Mouse (Mus musculus) MEL (cell line): Measurements from ENCODE around the gene Myh9. TPM values are rescaled to one million over a fixed set of nuclear protein-coding genes. Genes with fewer than 3 reads are reported as not detected.

ENCODE experiments used
- DNase-seq: peaks from one replicate; pipeline ENCODE4 v3.0.0; 2011; ENCODE audit warnings: low read depth, low spot score
- H3K27ac ChIP-seq: 2 replicates; pipeline ENCODE4 v1.5.1; 2012; ENCODE audit warnings: low read depth, mild to moderate bottlenecking, control low read depth, low read length, moderate library complexity; ENCODE audit not compliant: control insufficient read depth
- H3K27me3 ChIP-seq, 2 experiments: fragments of 150-350 bp in 1 of 2; sonication (generic) in 1 of 2; 2 replicates each; pipeline ENCODE4 v1.6.1; 2012; ENCODE audit warnings: low read length in 2 of 2, mild to moderate bottlenecking in 2 of 2, improper control_type of control experiment in 1 of 2, moderate library complexity in 1 of 2; ENCODE audit not compliant: insufficient read depth in 2 of 2, control insufficient read depth in 1 of 2
- H3K36me3 ChIP-seq, 2 experiments: 2 replicates each; pipeline ENCODE4 v1.6.1; 2012 to 2014; ENCODE audit warnings: low read length in 2 of 2, improper control_type of control experiment in 1 of 2, inconsistent platforms in 1 of 2, mild to moderate bottlenecking in 1 of 2; ENCODE audit not compliant: insufficient read depth in 2 of 2, control insufficient read depth in 1 of 2
- H3K4me1 ChIP-seq, 2 experiments: fragments of 150-350 bp in 1 of 2; sonication (generic) in 1 of 2; 2 replicates each; pipeline ENCODE4 v1.6.1; 2012; ENCODE audit warnings: low read length in 2 of 2, improper control_type of control experiment in 1 of 2, mild to moderate bottlenecking in 1 of 2; ENCODE audit not compliant: insufficient read depth in 2 of 2, control insufficient read depth in 1 of 2
- H3K4me3 ChIP-seq, 2 experiments: fragments of 150-350 bp in 1 of 2; sonication (generic) in 1 of 2; 2 replicates each; pipeline ENCODE4 v1.5.1; 2012; ENCODE audit warnings: low read depth in 2 of 2, low read length in 2 of 2, mild to moderate bottlenecking in 2 of 2, moderate library complexity in 2 of 2, control low read depth in 1 of 2, improper control_type of control experiment in 1 of 2; ENCODE audit not compliant: control insufficient read depth in 1 of 2, insufficient read depth in 1 of 2
- H3K79me2 ChIP-seq: 2 replicates; pipeline ENCODE4 v1.6.1; 2012; ENCODE audit warnings: mild to moderate bottlenecking, low read length, moderate library complexity; ENCODE audit not compliant: control insufficient read depth, poor library complexity, insufficient read depth
- H3K9ac ChIP-seq: 2 replicates; pipeline ENCODE4 v1.6.1; 2012; ENCODE audit warnings: low read depth, mild to moderate bottlenecking, control low read depth, low read length, moderate library complexity; ENCODE audit not compliant: control insufficient read depth, poor library complexity, severe bottlenecking
- H3K9me3 ChIP-seq: fragments of 150-350 bp; sonication (generic); replicated peaks from 2 replicates; pipeline ENCODE4 v1.6.1; 2012; ENCODE audit warnings: mild to moderate bottlenecking, low read length, improper control_type of control experiment, moderate library complexity; ENCODE audit not compliant: insufficient read depth
- BHLHE40 ChIP-seq: IDR thresholded peaks from 2 replicates; pipeline ENCODE4 v1.6.1; 2012; ENCODE audit warnings: low read depth, mild to moderate bottlenecking, inconsistent platforms, low read length, improper control_type of control experiment, borderline replicate concordance
- CHD1 ChIP-seq: IDR thresholded peaks from 2 replicates; pipeline ENCODE4 v1.6.1; 2012; ENCODE audit warnings: low read depth, mild to moderate bottlenecking, inconsistent platforms, low read length, improper control_type of control experiment
- CHD2 ChIP-seq: IDR thresholded peaks from 2 replicates; pipeline ENCODE4 v1.6.1; 2011; ENCODE audit warnings: low read length, improper control_type of control experiment
- CTCF ChIP-seq, 3 experiments: IDR thresholded peaks in 2 of 3; conservative IDR thresholded peaks in 1 of 3; 2 replicates each; pipeline ENCODE4 v1.5.1; 2011 to 2012; ENCODE audit warnings: low read length in 3 of 3, low read depth in 2 of 3, mild to moderate bottlenecking in 2 of 3, improper control_type of control experiment in 1 of 3, inconsistent platforms in 1 of 3, mixed read lengths in 1 of 3, moderate library complexity in 1 of 3; ENCODE audit not compliant: control insufficient read depth in 1 of 3, insufficient read depth in 1 of 3, poor library complexity in 1 of 3, severe bottlenecking in 1 of 3
- ETS1 ChIP-seq: IDR thresholded peaks from 2 replicates; pipeline ENCODE4 v1.6.1; 2012; ENCODE audit warnings: low read depth, mild to moderate bottlenecking, inconsistent platforms, low read length, improper control_type of control experiment, moderate library complexity
- GABPA ChIP-seq: IDR thresholded peaks from 2 replicates; pipeline ENCODE4 v1.6.1; 2012; ENCODE audit warnings: low read depth, mild to moderate bottlenecking, inconsistent platforms, low read length, improper control_type of control experiment, moderate library complexity
- GATA1 ChIP-seq: IDR thresholded peaks from 2 replicates; pipeline ENCODE4 v1.6.1; 2011; ENCODE audit warnings: low read depth, low read length, improper control_type of control experiment
- HCFC1 ChIP-seq: IDR thresholded peaks from 2 replicates; pipeline ENCODE4 v1.6.1; 2012; ENCODE audit warnings: low read depth, mild to moderate bottlenecking, inconsistent platforms, low read length, improper control_type of control experiment, moderate library complexity
- JUND ChIP-seq: IDR thresholded peaks from 2 replicates; pipeline ENCODE4 v1.6.1; 2011; ENCODE audit warnings: low read depth, mild to moderate bottlenecking, improper control_type of control experiment, low read length
- MAFK ChIP-seq: IDR thresholded peaks from 2 replicates; pipeline ENCODE4 v1.6.1; 2011; ENCODE audit warnings: low read depth, mild to moderate bottlenecking, low read length, improper control_type of control experiment, borderline replicate concordance
- MAX ChIP-seq: IDR thresholded peaks from 2 replicates; pipeline ENCODE4 v1.6.1; 2011; ENCODE audit warnings: low read length, improper control_type of control experiment
- MEF2A ChIP-seq: IDR thresholded peaks from 2 replicates; pipeline ENCODE4 v1.6.1; 2014; ENCODE audit warnings: low read depth, mild to moderate bottlenecking, inconsistent platforms, low read length, improper control_type of control experiment; ENCODE audit not compliant: poor library complexity, insufficient replicate concordance, severe bottlenecking; ENCODE audit errors: extremely low read depth
- MXI1 ChIP-seq: IDR thresholded peaks from 2 replicates; pipeline ENCODE4 v1.6.1; 2011; ENCODE audit warnings: mild to moderate bottlenecking, low read depth, low read length, improper control_type of control experiment
- NELFE ChIP-seq: IDR thresholded peaks from 2 replicates; pipeline ENCODE4 v1.6.1; 2011; ENCODE audit warnings: low read depth, low read length, improper control_type of control experiment
- POLR2A ChIP-seq, 2 experiments: IDR thresholded peaks; 2 replicates each; pipeline ENCODE4 v1.6.1; 2011 to 2012; ENCODE audit warnings: low read length in 2 of 2, mild to moderate bottlenecking in 2 of 2, control low read depth in 1 of 2, improper control_type of control experiment in 1 of 2, low read depth in 1 of 2, moderate library complexity in 1 of 2; ENCODE audit not compliant: control insufficient read depth in 1 of 2, insufficient read depth in 1 of 2, poor library complexity in 1 of 2
- POLR2AphosphoS2 ChIP-seq: IDR thresholded peaks from 2 replicates; pipeline ENCODE4 v1.6.1; 2011; ENCODE audit warnings: low read length, improper control_type of control experiment
- RCOR1 ChIP-seq: IDR thresholded peaks from 2 replicates; pipeline ENCODE4 v1.6.1; 2012; ENCODE audit warnings: low read depth, mild to moderate bottlenecking, inconsistent platforms, low read length, improper control_type of control experiment
- SIN3A ChIP-seq: IDR thresholded peaks from 2 replicates; pipeline ENCODE4 v1.6.1; 2012; ENCODE audit warnings: low read length, improper control_type of control experiment, inconsistent platforms
- SMC3 ChIP-seq: IDR thresholded peaks from 2 replicates; pipeline ENCODE4 v1.6.1; 2011; ENCODE audit warnings: low read depth, low read length, improper control_type of control experiment
- ZC3H11A ChIP-seq: IDR thresholded peaks from 2 replicates; pipeline ENCODE4 v1.6.1; 2012; ENCODE audit warnings: low read depth, mild to moderate bottlenecking, inconsistent platforms, low read length, improper control_type of control experiment
- ZMIZ1 ChIP-seq: IDR thresholded peaks from 2 replicates; pipeline ENCODE4 v1.6.1; 2012; ENCODE audit warnings: low read depth, mild to moderate bottlenecking, inconsistent platforms, low read length, improper control_type of control experiment, moderate library complexity
- ZNF384 ChIP-seq: IDR thresholded peaks from 2 replicates; pipeline ENCODE4 v1.6.1; 2012; ENCODE audit warnings: low read depth, mild to moderate bottlenecking, inconsistent platforms, low read length, improper control_type of control experiment
- polyA plus RNA-seq, 2 experiments: library from polyadenylated mRNA; stranded (reverse) in 1 of 2; unstranded in 1 of 2; fragments of >175 nt in 1 of 2; fragments of >200 nt in 1 of 2; gene quantifications; 2 replicates each; pipeline versions ENCODE4 v1.2.1 to v1.2.4; 2012; ENCODE audit warnings: low replicate concordance in 2 of 2, low read depth in 1 of 2; ENCODE audit not compliant: insufficient read length in 2 of 2, insufficient read depth in 1 of 2, missing spikeins in 1 of 2
- total RNA-seq: library from RNA; depleted of rRNA; stranded (reverse); fragments of 300-350 nt; gene quantifications from 2 replicates; pipeline ENCODE4 v1.2.3, GENCODE M21; 2012

The Myh9 gene
- total and polyA plus RNA-seq, 3 experiments: 59.3 to 176 (median 158) TPM

- Histone ChIP-seq H3K4me3 (no peak overlapping the region), H3K9me3 (no peaks in the 10 kb centered on the region), H3K27me3 (no peaks in the 10 kb centered on the region), H3K9ac (no peak overlapping the region), H3K27ac (no peak overlapping the region), H3K4me1 (peaks cover 11 to 12% of the 10 kb centered on the region in 2 experiments), H3K36me3 (peaks cover 12 to 24% of the 10 kb centered on the region in 2 experiments), H3K79me2 (no peaks in the 10 kb centered on the region; the same call in 1 of the 2 replicates)
- DNase-seq: no peak
- TF ChIP-seq JUND (no peak), ETS1 (no peak), ZMIZ1 (no peak), GATA1 (no peak), NELFE (no peak), GABPA (no peak), MXI1 (no peak), CHD2 (no peak), HCFC1 (no peak), ZNF384 (no peak), SIN3A (no peak), ZC3H11A (no peak), POLR2AphosphoS2 (no peak)
These were observed 36.3 kb downstream of the Myh9 start for GRCm38 (mm10) chr15:77805657-77806056.

DNA sequence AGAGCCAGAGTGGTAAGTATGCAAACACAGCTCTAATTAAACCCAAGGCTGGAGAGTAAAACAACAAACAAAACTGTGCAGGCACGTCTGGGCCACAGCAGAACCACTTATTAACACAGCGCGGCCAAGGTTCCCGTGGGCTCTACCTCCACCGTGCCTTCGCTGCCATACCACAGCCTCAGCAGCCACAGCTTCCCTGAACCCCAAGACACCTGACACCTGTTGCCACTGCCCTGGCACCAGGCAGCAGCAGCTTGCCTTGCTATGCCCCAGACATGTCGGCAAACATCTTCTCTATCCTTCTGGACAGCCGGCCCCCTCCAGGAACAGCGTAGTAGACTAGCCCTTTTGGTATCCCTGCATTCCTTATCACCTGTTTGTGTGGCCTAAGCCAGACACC, 37.0 kb downstream of the Myh9 start:
- no peaks in the 10 kb centered on the region for H3K27me3 ChIP-seq
- H3K4me1 ChIP-seq: peaks cover 11 to 19% of the 10 kb centered on the region in 2 experiments
- H3K9me3 ChIP-seq: no peaks in the 10 kb centered on the region
- H3K4me3 ChIP-seq: no peak overlapping the region
- H3K79me2 ChIP-seq: no peaks in the 10 kb centered on the region; the same call in 1 of the 2 replicates
- peaks cover 12 to 31% of the 10 kb centered on the region in 2 experiments for H3K36me3 ChIP-seq
- H3K9ac ChIP-seq: no peak overlapping the region
- no peak overlapping the region for H3K27ac ChIP-seq
- TF ChIP-seq SMC3 (no peak), NELFE (no peak), MAX (no peak)
- no peak for DNase-seq

GRCm38 (mm10) chr15:77804460-77804859, 37.5 kb downstream of the Myh9 start:
- Histone ChIP-seq H3K27ac (no peak overlapping the region), H3K9me3 (no peaks in the 10 kb centered on the region), H3K79me2 (no peaks in the 10 kb centered on the region; the same call in 1 of the 2 replicates), H3K36me3 (peaks cover 12 to 31% of the 10 kb centered on the region in 2 experiments), H3K4me3 (no peak overlapping the region), H3K4me1 (peaks cover 11 to 21% of the 10 kb centered on the region in 2 experiments), H3K27me3 (no peaks in the 10 kb centered on the region), H3K9ac (no peak overlapping the region)
- no peak for DNase-seq
- TF ChIP-seq POLR2A (IDR thresholded peaks at IDR 0.05; ENCODE audit: control insufficient read depth in 1 of 2, insufficient read depth in 1 of 2, low read depth in 1 of 2, low read length in 2 of 2, poor library complexity in 1 of 2): no peak
- TF ChIP-seq MAFK: no peak
- TF ChIP-seq CTCF (IDR thresholded peaks at IDR 0.05 in 2 of 3, conservative IDR thresholded peaks at IDR 0.05 in 1 of 3; ENCODE audit: control insufficient read depth in 1 of 3, insufficient read depth in 1 of 3, low read depth in 2 of 3, low read length in 3 of 3, poor library complexity in 1 of 3, severe bottlenecking in 1 of 3): no peak
- no peak for TF ChIP-seq RCOR1
- TF ChIP-seq CHD1: no peak
- no peak for TF ChIP-seq ZNF384
- no peak for TF ChIP-seq BHLHE40
- no peak for TF ChIP-seq MEF2A
